Mouse (Mus musculus) lung, adult 2 months (tissue): ENCODE data around the gene Coq5. TPM values are rescaled to one million over a fixed set of nuclear protein-coding genes. Genes with fewer than 3 reads are reported as not detected.
A peak's percentile ranks its signal among the peaks of the same experiment; 100 is the strongest.

ENCODE experiments used
- DNase-seq: peaks from one replicate; pipeline ENCODE4 v3.0.0; 2022
- H3K4me1 ChIP-seq: fragments of 200-500 bp; 2 replicates; pipeline ENCODE4 v1.6.1; 2011; ENCODE audit warnings: low read length; ENCODE audit not compliant: control insufficient read depth, insufficient read depth
- H3K4me3 ChIP-seq: fragments of 200-500 bp; replicated peaks from 2 replicates; pipeline ENCODE3; 2011; ENCODE audit warnings: low read depth, mild to moderate bottlenecking, control low read depth, low read length; ENCODE audit errors: extremely low read depth
- CTCF ChIP-seq: fragments of 200-500 bp; IDR thresholded peaks from 2 replicates; pipeline ENCODE4 v1.5.1; 2011; ENCODE audit warnings: mild to moderate bottlenecking, low read length, control low read depth; ENCODE audit not compliant: insufficient read depth
- POLR2A ChIP-seq: fragments of 200-500 bp; IDR thresholded peaks from 2 replicates; pipeline ENCODE4 v1.6.1; 2011; ENCODE audit warnings: low read depth, mild to moderate bottlenecking, control low read depth, low read length, borderline replicate concordance; ENCODE audit errors: extremely low read depth
- WGBS: fragments of 180-500 bp; shearing (Covaris S2); methylation state at CpG from one replicate; pipeline ENCODE4 v1.1.7; 2018; 5-methylcytosine and 5-hydroxymethylcytosine counted together
- polyA plus RNA-seq: library from polyadenylated mRNA; depleted of rRNA; stranded (reverse); fragments of >200 nt; gene quantifications from 2 replicates; pipeline ENCODE4 v1.2.3, GENCODE M21; 2012

Gene Coq5
- polyA plus RNA-seq, 1 experiment, result 11.5 TPM

DNA sequence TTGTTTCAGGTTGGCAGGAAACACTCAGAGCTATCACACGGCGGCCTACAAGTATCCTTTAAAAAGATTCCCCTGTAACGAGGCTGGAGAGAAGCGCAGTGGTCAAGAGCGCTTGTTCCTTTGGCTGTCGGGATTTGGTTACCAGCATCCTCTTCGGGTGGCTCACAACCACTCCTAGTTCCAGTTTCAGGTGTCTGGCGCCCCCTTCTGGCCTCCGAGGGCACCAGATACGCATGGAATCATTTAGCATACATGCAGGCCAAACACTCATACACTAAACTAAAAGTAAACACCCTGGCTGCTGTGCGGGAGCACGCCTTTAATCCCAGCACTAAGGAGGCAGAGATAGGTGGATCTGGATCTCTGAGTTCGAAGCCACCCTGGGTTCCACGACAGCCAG is 3.5 kb upstream of the Coq5 start:
- TF ChIP-seq POLR2A, result no peak
- TF ChIP-seq CTCF, result peak; percentile 39; the same call in 1 of the 2 replicates
- no peak for DNase-seq
- 40% methylated on average over 14 of the region's 14 CpGs for WGBS
- Histone ChIP-seq H3K4me3 (no peak overlapping the region), H3K4me1 (peaks cover 6% of the 10 kb centered on the region)

DNA sequence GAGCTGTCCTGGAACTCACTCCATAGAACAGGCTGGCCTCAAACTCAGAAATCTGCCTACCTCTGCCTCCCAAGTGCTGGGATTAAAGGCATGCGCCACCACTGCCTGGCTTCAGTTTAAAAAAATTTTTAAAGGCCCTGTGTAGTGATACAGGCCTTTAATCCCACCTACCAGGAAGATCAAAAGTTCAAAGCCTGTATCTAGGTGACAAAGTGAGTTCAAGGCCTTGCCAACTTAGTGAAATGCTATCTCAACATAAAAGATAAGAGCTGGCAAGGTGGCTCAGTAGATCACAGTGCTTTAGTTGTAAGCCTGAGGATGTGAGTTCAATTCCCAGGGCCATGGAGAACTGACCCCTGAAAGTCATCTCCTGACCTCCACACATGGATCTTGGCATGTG is 1.4 kb upstream of the Coq5 start:
- TF ChIP-seq CTCF (no peak), POLR2A (no peak)
- Histone ChIP-seq H3K4me1 (peaks cover 4% of the 10 kb centered on the region), H3K4me3 (no peak overlapping the region)
- no peak for DNase-seq
- 83% methylated on average over 1 of the region's 1 CpGs for WGBS

DNA sequence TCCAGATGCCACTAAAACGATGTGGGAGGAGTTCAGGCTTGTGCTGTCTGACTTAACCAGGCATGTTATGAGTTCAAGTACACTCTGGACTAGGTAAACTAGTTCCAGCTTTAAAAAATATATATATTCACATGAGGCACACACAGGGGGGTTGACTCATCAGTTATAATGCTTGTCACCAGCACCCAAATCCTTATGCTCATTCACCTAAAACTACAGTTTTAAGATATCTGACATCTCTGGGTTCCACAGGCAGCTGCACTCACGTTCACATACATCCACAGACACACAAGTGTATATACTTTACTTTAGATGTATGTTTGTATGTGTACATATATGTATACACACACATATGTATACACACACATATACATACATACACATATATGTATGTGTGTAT is 681 bp upstream of the Coq5 start:
- 60% methylated on average over 2 of the region's 2 CpGs for WGBS
- no peak overlapping the region for H3K4me3 ChIP-seq
- TF ChIP-seq CTCF (no peak), POLR2A (no peak)
- DNase-seq, result no peak
- H3K4me1 ChIP-seq, result peaks cover 4% of the 10 kb centered on the region

DNA sequence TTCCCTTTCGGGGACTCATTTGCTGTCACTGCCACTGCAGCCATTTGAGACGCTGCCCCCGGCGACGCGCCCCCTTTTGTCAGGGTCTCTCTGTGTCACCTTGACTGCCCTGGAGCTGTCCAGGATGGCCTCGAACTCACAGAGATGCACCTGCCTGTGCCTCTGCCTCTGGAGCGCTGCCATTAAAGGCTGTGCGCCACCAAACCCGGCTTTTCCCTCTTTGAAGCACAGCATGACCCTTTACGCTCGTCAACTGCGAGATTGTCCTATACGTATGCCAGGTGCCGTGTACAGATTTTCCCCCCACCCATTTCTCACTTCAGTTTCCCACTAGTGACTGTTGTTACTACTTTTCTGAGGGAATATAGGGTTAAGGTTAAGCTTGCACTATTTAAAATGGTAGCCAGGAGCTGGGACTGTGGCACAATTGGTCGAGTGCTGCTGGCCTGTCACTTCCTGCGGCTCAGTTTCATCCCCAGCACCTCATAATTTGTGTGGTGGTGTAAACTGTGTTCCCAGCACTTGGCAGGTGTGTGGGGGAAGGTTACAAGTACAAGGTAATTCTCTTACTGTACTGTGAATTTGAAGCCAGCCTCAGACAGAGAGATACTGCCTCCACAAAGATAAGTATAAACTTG is 703 bp downstream of the Coq5 start:
- 2% methylated on average over 17 of the region's 17 CpGs for WGBS
- Histone ChIP-seq H3K4me1 (peaks cover 4% of the 10 kb centered on the region), H3K4me3 (peak overlapping the region; percentile 89)
- TF ChIP-seq POLR2A, result no peak
- TF ChIP-seq CTCF, result no peak
- DNase-seq, result no peak

DNA sequence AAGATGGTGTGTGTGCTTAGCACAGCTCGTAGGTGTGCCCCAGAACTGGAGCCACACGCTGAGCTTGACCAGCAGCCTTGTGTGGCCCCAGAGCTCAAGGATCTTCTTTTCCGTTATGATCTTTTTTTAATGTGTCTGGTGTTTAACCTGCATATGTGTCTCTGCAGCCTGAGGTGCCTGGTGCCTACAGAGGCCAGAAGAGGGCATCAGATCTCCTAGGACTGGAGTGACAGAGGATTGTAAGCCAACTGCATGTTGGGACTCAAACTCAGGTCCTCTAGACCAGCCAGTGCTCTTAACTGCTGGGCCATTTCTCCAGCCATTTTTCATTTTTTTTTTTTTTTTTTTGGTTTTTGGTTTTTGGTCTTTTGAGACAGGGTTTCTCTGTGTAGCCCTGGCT is 5.3 kb downstream of the Coq5 start:
- Histone ChIP-seq H3K4me1 (peaks cover 4% of the 10 kb centered on the region), H3K4me3 (no peak overlapping the region)
- WGBS, result 87% methylated on average over 3 of the region's 3 CpGs
- DNase-seq, result no peak
- TF ChIP-seq POLR2A (no peak), CTCF (peak; percentile 49)

DNA sequence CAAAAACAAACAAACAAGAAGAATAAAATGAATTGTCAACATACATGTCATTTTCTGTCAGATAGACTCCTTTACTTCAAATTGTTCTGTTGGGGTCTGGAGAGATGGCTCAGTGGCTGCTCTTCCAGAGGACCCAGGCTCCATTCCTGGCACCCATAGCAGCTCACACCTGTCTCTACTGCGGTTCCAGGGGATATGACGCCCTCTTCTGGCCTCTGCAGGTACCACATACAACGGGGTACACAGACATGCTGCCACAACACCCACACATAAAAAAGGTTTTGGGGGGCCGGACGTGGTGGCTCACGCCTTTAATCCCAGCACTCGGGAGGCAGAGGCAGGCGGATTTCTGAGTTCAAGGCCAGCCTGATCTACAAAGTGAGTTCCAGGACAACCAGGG is 14.7 kb downstream of the Coq5 start:
- Histone ChIP-seq H3K4me1 (peaks cover 10% of the 10 kb centered on the region), H3K4me3 (no peak overlapping the region)
- no peak for DNase-seq
- TF ChIP-seq POLR2A (no peak), CTCF (no peak)
- 94% methylated on average over 8 of the region's 8 CpGs for WGBS

DNA sequence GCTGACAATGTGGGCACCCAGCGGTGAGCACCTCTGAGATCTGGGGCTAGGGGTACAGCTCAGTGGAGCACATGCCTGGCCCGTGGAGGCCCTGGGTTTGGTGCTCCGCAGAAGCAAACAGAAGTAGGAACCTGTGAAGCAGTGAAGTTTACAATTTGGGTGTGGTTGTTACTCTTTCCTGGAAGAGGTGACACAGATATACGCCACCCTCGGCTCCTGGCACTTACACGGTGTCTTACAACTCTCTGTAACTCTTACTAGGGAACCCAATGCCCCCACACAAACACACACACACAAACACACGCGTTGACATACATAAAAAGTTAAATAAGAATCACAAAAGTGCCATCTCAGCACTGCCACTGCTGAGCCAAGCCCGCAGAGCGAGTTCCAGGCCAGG is 16.9 kb downstream of the Coq5 start:
- 50% methylated on average over 10 of the region's 10 CpGs for WGBS
- Histone ChIP-seq H3K4me1 (peaks cover 13% of the 10 kb centered on the region), H3K4me3 (no peak overlapping the region)
- DNase-seq, result no peak
- TF ChIP-seq CTCF, result no peak
- TF ChIP-seq POLR2A, result no peak

DNA sequence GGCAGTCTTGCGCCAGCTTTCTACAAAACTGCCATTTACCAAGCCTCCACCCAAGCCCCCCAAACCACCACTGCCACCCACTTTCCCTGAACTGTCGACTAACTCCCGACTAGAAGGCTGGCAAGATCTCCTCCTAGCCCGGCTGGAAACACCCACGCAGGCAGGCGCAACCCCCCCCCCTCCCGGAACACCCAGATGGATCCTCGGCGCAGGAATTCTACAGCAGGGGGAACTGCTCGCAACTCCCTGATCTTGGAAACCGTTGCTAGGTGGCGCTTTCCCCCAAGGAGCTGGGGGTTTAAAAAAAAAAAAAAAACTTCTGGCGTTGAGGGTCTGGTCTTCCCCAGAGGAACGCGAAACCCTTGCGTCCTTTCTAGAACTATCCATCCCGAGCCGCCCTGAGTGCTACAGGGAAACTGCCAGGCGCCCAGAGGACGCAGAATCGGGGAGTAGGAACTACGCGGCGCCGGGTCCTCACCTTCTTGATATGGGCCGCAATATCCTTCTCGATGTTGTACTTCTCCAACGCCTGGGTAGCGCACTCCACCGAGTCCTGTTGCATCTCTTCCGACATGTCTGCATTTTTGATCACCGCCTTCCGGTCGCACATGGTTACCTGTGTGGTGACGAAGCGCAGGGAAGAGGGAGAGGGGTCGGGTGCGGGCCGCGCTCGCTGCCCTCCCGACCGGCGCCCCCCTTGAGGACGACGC is 20.7 kb downstream of the Coq5 start:
- peak; percentile 72 for DNase-seq
- under 1% methylated on average over 46 of the region's 46 CpGs for WGBS
- peak overlapping the region; percentile 95 for H3K4me3 ChIP-seq
- no peak for TF ChIP-seq POLR2A
- no peak for TF ChIP-seq CTCF
- H3K4me1 ChIP-seq, result peaks cover 13% of the 10 kb centered on the region

DNA sequence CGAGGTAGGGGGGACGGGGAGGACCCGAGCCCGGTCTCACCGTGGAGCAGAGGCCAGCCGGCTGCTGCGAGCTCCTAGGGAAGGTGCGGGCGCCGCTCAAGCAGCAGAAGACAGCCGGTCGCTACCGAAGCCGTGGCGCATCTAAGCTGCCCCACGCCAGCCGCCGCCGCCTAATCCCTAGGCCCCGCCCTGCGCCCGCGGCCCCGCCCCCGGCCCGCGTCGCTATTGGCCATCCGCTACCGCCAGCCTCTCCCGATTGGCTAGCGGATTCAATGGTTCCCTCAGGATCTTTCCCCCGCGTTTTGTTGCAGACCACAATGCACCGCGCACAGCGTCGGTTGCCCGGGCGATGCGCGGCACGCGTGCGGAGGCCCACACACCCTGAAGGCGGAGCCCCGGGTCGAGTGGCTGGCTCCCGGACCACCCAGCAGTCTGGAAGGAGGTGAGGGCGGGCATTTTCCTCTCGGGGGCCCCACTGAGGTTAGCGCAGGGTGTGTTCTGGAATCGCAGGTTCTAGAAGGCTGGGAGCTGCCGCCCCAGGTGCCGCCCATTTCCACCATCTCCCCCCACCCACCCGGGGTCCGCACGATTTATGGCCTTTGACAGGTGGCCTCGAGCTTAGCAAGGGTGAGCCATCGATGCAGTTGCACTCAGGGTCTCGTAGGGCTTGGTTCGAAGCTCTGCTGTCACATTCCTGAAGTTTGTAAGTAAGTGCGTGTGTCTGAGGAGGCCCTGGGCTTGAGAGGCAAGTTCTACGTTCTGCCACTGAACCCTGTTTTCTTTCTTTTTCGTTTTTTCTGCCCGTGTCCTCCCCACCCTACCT is 21.5 kb downstream of the Coq5 start, which contains the start of gene Dynll1:
Gene Dynll1, minus strand, starts transcription at position 208 of the 823 bp plus-strand sequence.
- peak; percentile 100 for DNase-seq
- under 1% methylated on average over 66 of the region's 66 CpGs for WGBS
- H3K4me3 ChIP-seq, result peak within 1 kb of the TSS; percentile 95
- TF ChIP-seq POLR2A, result peak; percentile 92
- no peak for TF ChIP-seq CTCF
- H3K4me1 ChIP-seq, result peaks cover 13% of the 10 kb centered on the region
